Mouse (Mus musculus) neural tube, embryonic 12.5 days (tissue): ENCODE measurements around the gene Klrb1c. TPM values are rescaled to one million over a fixed set of nuclear protein-coding genes. Genes with fewer than 3 reads are reported as not detected.
A peak's percentile ranks its signal among the peaks of the same experiment; 100 is the strongest.
"Not testable (repeated sequence)": the region's sequence is repeated elsewhere in the genome, so short reads cannot be mapped to it uniquely, and the experiment has no call there.

Experiments used
- ATAC-seq: fragments of 200-750 bp; cut with Nextera tagmentation; 2 replicates; pipeline ENCODE4 v1.8.0; 2017; ENCODE audit warnings: low read depth, mild to moderate bottlenecking, moderate TSS enrichment, moderate library complexity; ENCODE audit not compliant: low FRiP score
- H3K27ac ChIP-seq: fragments of 300-500 bp; sonication (generic); 2 replicates; pipeline ENCODE4 v1.5.1; 2016
- H3K27me3 ChIP-seq: fragments of 300-500 bp; sonication (generic); replicated peaks from 2 replicates; pipeline ENCODE4 v1.6.1; 2016; ENCODE audit warnings: mild to moderate bottlenecking
- H3K36me3 ChIP-seq: fragments of 300-500 bp; sonication (generic); 2 replicates; pipeline ENCODE4 v1.6.1; 2016; ENCODE audit warnings: mild to moderate bottlenecking
- H3K4me1 ChIP-seq: fragments of 300-500 bp; sonication (generic); 2 replicates; pipeline ENCODE4 v1.6.1; 2016
- H3K4me2 ChIP-seq: fragments of 300-500 bp; sonication (generic); replicated peaks from 2 replicates; pipeline ENCODE4 v1.6.1; 2016; ENCODE audit warnings: mild to moderate bottlenecking
- H3K4me3 ChIP-seq: fragments of 300-500 bp; sonication (generic); 2 replicates; pipeline ENCODE4 v1.5.1; 2016
- H3K9ac ChIP-seq: fragments of 300-500 bp; sonication (generic); 2 replicates; pipeline ENCODE4 v1.6.1; 2016; ENCODE audit warnings: mild to moderate bottlenecking
- H3K9me3 ChIP-seq: fragments of 300-500 bp; sonication (generic); 2 replicates; pipeline ENCODE4 v1.6.1; 2016; ENCODE audit warnings: mild to moderate bottlenecking
- WGBS: fragments of 180-500 bp; shearing (Covaris S2); methylation state at CpG from one replicate; pipeline ENCODE4 v1.1.7; 2016; 5-methylcytosine and 5-hydroxymethylcytosine counted together
- polyA plus RNA-seq: library from polyadenylated mRNA; unstranded; fragments of >200 nt; fragmentation: Nextera tagmentation; extraction: Ambion mirVana; gene quantifications from 2 replicates; pipeline ENCODE4 v1.2.1, GENCODE M21; 2016

Gene Klrb1c
- polyA plus RNA-seq, 1 experiment from 2014 or later = not detected

- no peak overlapping the region for H3K4me2 ChIP-seq
- H3K27ac ChIP-seq = no peak overlapping the region
- 53% methylated on average over 6 of the region's 6 CpGs for WGBS
- H3K36me3 ChIP-seq = no peaks in the 10 kb centered on the region
- no peak overlapping the region for H3K9ac ChIP-seq
- ATAC-seq = no peak
- H3K27me3 ChIP-seq = no peaks in the 10 kb centered on the region
- H3K4me1 ChIP-seq = peaks cover 6% of the 10 kb centered on the region; the same call in 1 of the 2 replicates
- H3K4me3 ChIP-seq = no peak overlapping the region
- no peaks in the 10 kb centered on the region for H3K9me3 ChIP-seq
Measured at GRCm38 (mm10) chr6:128793734-128794133, 4.7 kb upstream of the Klrb1c start.

- ATAC-seq = not testable (repeated sequence)
Measured at GRCm38 (mm10) chr6:128790491-128790994, 1.5 kb upstream of the Klrb1c start.

GRCm38 (mm10) chr6:128788517-128788916 is 498 bp downstream of the Klrb1c start:
- Histone ChIP-seq H3K4me3 (no peak overlapping the region), H3K9me3 (no peaks in the 10 kb centered on the region), H3K4me1 (no peaks in the 10 kb centered on the region), H3K9ac (no peak overlapping the region), H3K27ac (no peak overlapping the region), H3K27me3 (no peaks in the 10 kb centered on the region), H3K36me3 (no peaks in the 10 kb centered on the region), H3K4me2 (no peak overlapping the region)
- ATAC-seq = no peak
- WGBS = 76% methylated on average over 1 of the region's 1 CpGs

More at GRCm38 (mm10) chr6:128790491-128790994, 1.5 kb upstream of the Klrb1c start:
- not testable (repeated sequence) for H3K4me3 ChIP-seq, H3K36me3 ChIP-seq, H3K9ac ChIP-seq, H3K4me1 ChIP-seq, H3K9me3 ChIP-seq, H3K4me2 ChIP-seq, H3K27ac ChIP-seq, H3K27me3 ChIP-seq
- 86% methylated on average over 4 of the region's 4 CpGs for WGBS

- H3K27ac ChIP-seq, H3K4me3 ChIP-seq, H3K9me3 ChIP-seq, ATAC-seq, H3K9ac ChIP-seq, H3K36me3 ChIP-seq, H3K27me3 ChIP-seq, H3K4me1 ChIP-seq, H3K4me2 ChIP-seq: not testable (repeated sequence)
- 89% methylated on average over 1 of the region's 1 CpGs for WGBS
Measured at GRCm38 (mm10) chr6:128786396-128786795, 2.6 kb downstream of the Klrb1c start.

GRCm38 (mm10) chr6:128769481-128770253 is 19.3 kb downstream of the Klrb1c start:
- Histone ChIP-seq H3K27me3 (no peaks in the 10 kb centered on the region), H3K9me3 (0 out of 2 replicates have a peak, but pooled peaks cover 3% of the 10 kb centered on the region), H3K9ac (no peak overlapping the region), H3K4me3 (no peak overlapping the region), H3K4me2 (no peak overlapping the region), H3K27ac (no peak overlapping the region), H3K36me3 (no peaks in the 10 kb centered on the region), H3K4me1 (peaks cover 3% of the 10 kb centered on the region; the same call in 1 of the 2 replicates)
- WGBS = 79% methylated on average over 10 of the region's 10 CpGs
- no peak for ATAC-seq

- Histone ChIP-seq H3K27ac (no peak overlapping the region), H3K9me3 (no peaks in the 10 kb centered on the region), H3K36me3 (no peaks in the 10 kb centered on the region), H3K4me2 (no peak overlapping the region), H3K4me1 (peaks cover 3% of the 10 kb centered on the region; the same call in 1 of the 2 replicates), H3K4me3 (no peak overlapping the region), H3K9ac (no peak overlapping the region), H3K27me3 (no peaks in the 10 kb centered on the region)
- 81% methylated on average over 4 of the region's 4 CpGs for WGBS
- no peak for ATAC-seq
Measured at GRCm38 (mm10) chr6:128768047-128768446, 21.0 kb downstream of the Klrb1c start.

GRCm38 (mm10) chr6:128766486-128767254 is 22.3 kb downstream of the Klrb1c start:
- not testable (repeated sequence) for H3K4me3 ChIP-seq, H3K9me3 ChIP-seq, H3K27me3 ChIP-seq, H3K4me2 ChIP-seq, H3K27ac ChIP-seq, H3K36me3 ChIP-seq, H3K9ac ChIP-seq, H3K4me1 ChIP-seq
- peak; percentile 37; the same call in 1 of the 2 replicates for ATAC-seq
- 68% methylated on average over 6 of the region's 6 CpGs for WGBS

- Histone ChIP-seq H3K36me3 (no peaks in the 10 kb centered on the region), H3K27me3 (no peaks in the 10 kb centered on the region), H3K27ac (no peak overlapping the region), H3K9me3 (no peaks in the 10 kb centered on the region), H3K4me3 (no peak overlapping the region), H3K4me2 (no peak overlapping the region), H3K4me1 (peaks cover 6% of the 10 kb centered on the region; the same call in 1 of the 2 replicates), H3K9ac (no peak overlapping the region)
- WGBS = 86% methylated on average over 1 of the region's 1 CpGs
- no peak for ATAC-seq
Measured at GRCm38 (mm10) chr6:128765211-128765610, 23.8 kb downstream of the Klrb1c start.

- Histone ChIP-seq H3K9me3 (no peaks in the 10 kb centered on the region), H3K27ac (no peak overlapping the region), H3K4me2 (peak overlapping the region; percentile 62), H3K4me3 (peak overlapping the region; percentile 36), H3K9ac (no peak overlapping the region), H3K27me3 (no peaks in the 10 kb centered on the region), H3K36me3 (no peaks in the 10 kb centered on the region), H3K4me1 (0 out of 2 replicates have a peak, but pooled peaks cover 3% of the 10 kb centered on the region)
- ATAC-seq = no peak
- 22% methylated on average over 5 of the region's 5 CpGs for WGBS
Measured at GRCm38 (mm10) chr6:128764598-128764997, 24.4 kb downstream of the Klrb1c start.

GRCm38 (mm10) chr6:128763736-128764523 is 25.1 kb downstream of the Klrb1c start:
- Histone ChIP-seq H3K4me1 (0 out of 2 replicates have a peak, but pooled peaks cover 3% of the 10 kb centered on the region), H3K9me3 (no peaks in the 10 kb centered on the region), H3K27ac (0 out of 2 replicates have a peak overlapping the region, but pooled peaks have one; percentile 42), H3K36me3 (no peaks in the 10 kb centered on the region), H3K4me3 (peak overlapping the region; percentile 41), H3K9ac (peak overlapping the region; percentile 49), H3K27me3 (no peaks in the 10 kb centered on the region), H3K4me2 (peak overlapping the region; percentile 62)
- peak; percentile 85 for ATAC-seq
- 2% methylated on average over 30 of the region's 30 CpGs for WGBS

GRCm38 (mm10) chr6:128762892-128763670 is 25.9 kb downstream of the Klrb1c start:
- ATAC-seq, H3K9me3 ChIP-seq, H3K36me3 ChIP-seq, H3K27me3 ChIP-seq, H3K4me1 ChIP-seq, H3K27ac ChIP-seq: not testable (repeated sequence)
- peak overlapping the region; percentile 62 for H3K4me2 ChIP-seq
- peak overlapping the region; percentile 49; the same call in 1 of the 2 replicates for H3K9ac ChIP-seq
- H3K4me3 ChIP-seq = peak overlapping the region; percentile 41
- 75% methylated on average over 10 of the region's 10 CpGs for WGBS
